Mouse (Mus musculus) WW6 (cell line): ENCODE data around the gene Ash1l.

Experiments
- DNase-seq: peaks from one replicate; pipeline ENCODE4 v3.0.0-alpha.2; 2013; ENCODE audit warnings: low read depth, low spot score

Gene Ash1l

GRCm38 (mm10) chr3:88950576-88951326 is at the start of gene Ash1l, which contains the start of gene Dap3:
TSS of gene Ash1l (plus strand) at chr3:88950622.
TSS of gene Dap3 (minus strand) at chr3:88951181.
- DNase-seq, result peak; percentile 63

- no peak for DNase-seq
These were observed 45.6 kb upstream of the Ash1l start for GRCm38 (mm10) chr3:88904803-88905202.

GRCm38 (mm10) chr3:88905209-88905608 is 45.2 kb upstream of the Ash1l start:
- no peak for DNase-seq

GRCm38 (mm10) chr3:88905741-88906140 is 44.7 kb upstream of the Ash1l start:
- no peak for DNase-seq

- no peak for DNase-seq
These were observed 43.8 kb upstream of the Ash1l start for GRCm38 (mm10) chr3:88906393-88907159.

GRCm38 (mm10) chr3:88912585-88912984 is 37.8 kb upstream of the Ash1l start:
- DNase-seq, result no peak

GRCm38 (mm10) chr3:88913511-88914383 is 36.7 kb upstream of the Ash1l start, which contains the start of gene Msto1:
TSS of gene Msto1 (minus strand) at chr3:88913999.
- DNase-seq, result peak; percentile 79

GRCm38 (mm10) chr3:88914384-88914810 is 36.0 kb upstream of the Ash1l start:
- DNase-seq, result no peak

GRCm38 (mm10) chr3:88918981-88919380 is 31.4 kb upstream of the Ash1l start:
- no peak for DNase-seq

- DNase-seq, result no peak
These were observed 29.0 kb upstream of the Ash1l start for GRCm38 (mm10) chr3:88921411-88921810.

- DNase-seq, result no peak
These were observed 26.3 kb upstream of the Ash1l start for GRCm38 (mm10) chr3:88923989-88924591.

- DNase-seq, result no peak
These were observed 24.8 kb upstream of the Ash1l start for GRCm38 (mm10) chr3:88925651-88926050.

- DNase-seq, result no peak
These were observed 20.9 kb upstream of the Ash1l start for GRCm38 (mm10) chr3:88929501-88929900.

- no peak for DNase-seq
These were observed 11.4 kb upstream of the Ash1l start for GRCm38 (mm10) chr3:88939071-88939470.

GRCm38 (mm10) chr3:88939749-88940148 is 10.7 kb upstream of the Ash1l start:
- DNase-seq, result peak; percentile 42

- DNase-seq, result no peak
These were observed 8.0 kb upstream of the Ash1l start for GRCm38 (mm10) chr3:88942316-88942880.

GRCm38 (mm10) chr3:88944109-88944508 is 6.3 kb upstream of the Ash1l start:
- no peak for DNase-seq

- DNase-seq, result peak; percentile 63
These were observed 441 bp upstream of the Ash1l start for GRCm38 (mm10) chr3:88949786-88950575.

- DNase-seq, result no peak
These were observed 942 bp downstream of the Ash1l start for GRCm38 (mm10) chr3:88951327-88951800.

GRCm38 (mm10) chr3:88953246-88953645 is 2.8 kb downstream of the Ash1l start:
- DNase-seq, result no peak
